Mouse (Mus musculus) neural tube, embryonic 15.5 days (tissue): ENCODE measurements at regions not wholly inside any gene's neighbourhood (a gene's known extent, or its start where the extent isn't known, plus 50 kb on each side); places are given as distances from the start of the nearest gene placed in this dataset.
A peak's percentile ranks its signal among the peaks of the same experiment; 100 is the strongest.

Experiments used
- ATAC-seq: fragments of 200-750 bp; cut with Nextera tagmentation; 2 replicates; pipeline ENCODE4 v1.8.0; 2017; ENCODE audit warnings: mild to moderate bottlenecking, moderate TSS enrichment, moderate library complexity; ENCODE audit not compliant: low FRiP score
- H3K27ac ChIP-seq: fragments of 300-500 bp; sonication (generic); replicated peaks from 2 replicates; pipeline ENCODE4 v1.5.1; 2015; ENCODE audit warnings: mild to moderate bottlenecking, inconsistent platforms
- H3K27me3 ChIP-seq: fragments of 300-500 bp; sonication (generic); replicated peaks from 2 replicates; pipeline ENCODE4 v1.6.1; 2015; ENCODE audit warnings: inconsistent platforms
- H3K36me3 ChIP-seq: fragments of 300-500 bp; sonication (generic); 2 replicates; pipeline ENCODE4 v1.6.1; 2015; ENCODE audit warnings: inconsistent platforms
- H3K4me1 ChIP-seq: fragments of 300-500 bp; sonication (generic); 2 replicates; pipeline ENCODE4 v1.6.1; 2015; ENCODE audit warnings: inconsistent platforms
- H3K4me2 ChIP-seq: fragments of 300-500 bp; sonication (generic); 2 replicates; pipeline ENCODE4 v1.6.1; 2015; ENCODE audit warnings: inconsistent platforms, mild to moderate bottlenecking, moderate library complexity
- H3K4me3 ChIP-seq: fragments of 300-500 bp; sonication (generic); replicated peaks from 2 replicates; pipeline ENCODE4 v1.5.1; 2015; ENCODE audit warnings: mild to moderate bottlenecking, inconsistent platforms
- H3K9ac ChIP-seq: fragments of 300-500 bp; sonication (generic); replicated peaks from 2 replicates; pipeline ENCODE4 v1.6.1; 2015; ENCODE audit warnings: mild to moderate bottlenecking, inconsistent platforms
- H3K9me3 ChIP-seq: fragments of 300-500 bp; sonication (generic); replicated peaks from 2 replicates; pipeline ENCODE4 v1.6.1; 2016; ENCODE audit warnings: inconsistent platforms
- WGBS: fragments of 180-500 bp; shearing (Covaris S2); methylation state at CpG from one replicate; pipeline ENCODE4 v1.1.7; 2015; ENCODE audit warnings: mixed read lengths; 5-methylcytosine and 5-hydroxymethylcytosine counted together

DNA sequence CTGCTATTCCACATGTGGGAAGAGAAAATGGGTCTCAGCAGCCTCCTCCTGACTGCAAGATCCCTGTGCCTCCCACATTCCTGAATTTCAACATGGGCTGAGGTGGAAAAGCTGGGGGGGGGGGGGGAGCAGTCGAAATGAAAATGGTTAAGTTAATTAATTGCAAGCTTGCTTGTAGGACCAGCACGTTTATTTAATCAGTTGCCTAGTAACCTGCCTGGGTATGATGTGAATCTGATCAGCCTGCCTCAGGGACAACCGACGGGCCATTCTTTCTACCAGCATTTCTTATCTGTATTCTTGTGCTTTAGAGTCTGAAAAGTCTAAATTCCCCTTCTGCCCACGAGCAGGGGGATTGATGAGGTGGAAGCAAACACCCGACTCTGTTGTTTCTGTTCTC lies 569.9 kb upstream of the Nox3 start:
- Histone ChIP-seq H3K9me3 (no peaks in the 10 kb centered on the region), H3K27ac (0 out of 2 replicates have a peak overlapping the region, but pooled peaks have one; percentile 18), H3K4me3 (no peak overlapping the region), H3K4me2 (peak overlapping the region; percentile 15; the same call in 1 of the 2 replicates), H3K27me3 (no peaks in the 10 kb centered on the region), H3K36me3 (no peaks in the 10 kb centered on the region), H3K9ac (no peak overlapping the region), H3K4me1 (peaks cover 23% of the 10 kb centered on the region)
- no peak for ATAC-seq
- 9% methylated on average over 6 of the region's 6 CpGs for WGBS

DNA sequence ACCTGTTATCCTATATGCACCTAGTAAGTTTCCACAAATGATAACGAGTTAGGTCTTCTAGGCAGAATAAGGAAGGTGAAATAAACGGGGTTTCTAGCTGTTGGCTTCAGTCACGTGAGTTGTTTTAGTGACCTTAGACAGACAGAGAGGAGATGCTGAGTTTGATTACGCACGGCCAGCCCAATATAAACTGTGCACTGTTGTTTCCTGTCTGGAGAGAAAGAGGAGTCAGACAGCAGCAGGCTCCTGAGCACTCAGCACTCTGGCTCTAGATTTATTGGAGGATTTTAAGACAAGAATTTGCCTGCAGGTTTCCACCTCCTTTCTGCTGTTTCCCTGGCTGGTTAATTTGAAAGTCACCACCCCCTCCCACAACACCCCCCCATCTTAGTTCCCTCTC lies 570.4 kb upstream of the Nox3 start:
- no peak for ATAC-seq
- H3K4me2 ChIP-seq: peak overlapping the region; percentile 15; the same call in 1 of the 2 replicates
- H3K4me1 ChIP-seq: peaks cover 23% of the 10 kb centered on the region
- 0 out of 2 replicates have a peak overlapping the region, but pooled peaks have one; percentile 18 for H3K27ac ChIP-seq
- H3K9me3 ChIP-seq: no peaks in the 10 kb centered on the region
- 22% methylated on average over 5 of the region's 5 CpGs for WGBS
- H3K27me3 ChIP-seq: no peaks in the 10 kb centered on the region
- H3K4me3 ChIP-seq: no peak overlapping the region
- no peak overlapping the region for H3K9ac ChIP-seq
- H3K36me3 ChIP-seq: no peaks in the 10 kb centered on the region

DNA sequence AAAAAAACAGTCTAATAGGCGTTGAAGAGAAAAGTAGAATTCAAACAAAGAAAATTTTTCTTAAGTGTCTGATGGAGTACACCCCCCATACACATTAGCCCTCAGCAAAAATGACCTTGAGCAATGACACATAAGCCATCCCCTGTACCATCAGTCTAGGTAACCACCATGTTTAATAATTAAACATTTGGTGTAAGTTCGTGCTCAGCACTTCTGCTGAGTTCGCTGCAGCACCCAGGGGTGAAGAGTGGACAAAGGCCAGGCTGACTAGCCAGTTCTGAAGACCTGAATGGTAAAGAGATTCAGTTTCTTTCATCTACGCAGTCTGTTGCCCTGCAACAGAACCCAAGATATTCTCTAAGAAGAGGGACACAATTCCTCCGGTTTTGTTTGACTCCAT lies 572.3 kb upstream of the Nox3 start:
- Histone ChIP-seq H3K27me3 (no peaks in the 10 kb centered on the region), H3K4me1 (peaks cover 23% of the 10 kb centered on the region), H3K9ac (no peak overlapping the region), H3K36me3 (no peaks in the 10 kb centered on the region), H3K27ac (no peak overlapping the region), H3K4me2 (no peak overlapping the region), H3K4me3 (no peak overlapping the region), H3K9me3 (no peaks in the 10 kb centered on the region)
- no peak for ATAC-seq
- 77% methylated on average over 5 of the region's 5 CpGs for WGBS

DNA sequence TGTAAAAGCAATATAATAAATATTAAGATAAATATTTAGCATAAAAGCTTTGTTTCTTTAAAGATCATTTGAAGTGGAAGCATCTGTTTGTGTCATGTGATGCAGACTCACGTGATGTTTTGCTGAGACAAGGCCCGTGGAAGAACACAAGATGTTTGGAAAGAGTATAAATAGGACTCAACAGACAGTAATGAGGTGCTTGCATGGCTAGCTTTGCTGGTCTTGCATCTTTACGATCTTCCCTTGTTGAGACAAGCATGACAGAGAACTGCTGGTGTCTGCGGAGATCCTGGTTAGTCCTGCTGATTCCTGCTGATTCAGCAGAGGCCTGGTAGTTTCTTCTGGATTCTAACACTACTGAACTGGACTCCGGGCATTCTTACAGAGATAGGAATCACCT lies 576.4 kb upstream of the Nox3 start:
- Histone ChIP-seq H3K9ac (no peak overlapping the region), H3K36me3 (no peaks in the 10 kb centered on the region), H3K4me2 (no peak overlapping the region), H3K9me3 (no peaks in the 10 kb centered on the region), H3K4me3 (no peak overlapping the region), H3K27ac (no peak overlapping the region), H3K27me3 (no peaks in the 10 kb centered on the region), H3K4me1 (peaks cover 9% of the 10 kb centered on the region)
- 77% methylated on average over 5 of the region's 5 CpGs for WGBS
- ATAC-seq: no peak

DNA sequence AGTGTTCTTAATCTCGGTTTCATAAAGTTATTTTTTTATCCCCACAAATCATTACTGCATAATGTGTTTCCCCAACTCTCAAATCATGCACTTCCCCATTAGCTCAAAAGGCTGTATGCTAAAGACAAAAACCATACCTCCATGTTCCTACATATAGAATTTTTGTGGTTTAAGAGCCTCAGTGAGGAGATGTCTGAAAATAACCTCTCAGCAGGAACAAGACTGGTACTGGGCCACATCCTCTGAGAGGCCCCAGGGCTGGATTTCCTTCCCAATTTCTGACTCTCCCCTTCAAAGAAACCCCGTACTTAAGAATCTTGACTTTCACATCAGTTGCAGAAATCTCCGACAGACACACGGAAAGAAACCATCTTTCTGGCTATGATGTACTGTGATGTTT lies 580.7 kb upstream of the Nox3 start:
- no peak overlapping the region for H3K4me2 ChIP-seq
- ATAC-seq: no peak
- WGBS: 86% methylated on average over 4 of the region's 4 CpGs
- H3K4me1 ChIP-seq: peaks cover 4% of the 10 kb centered on the region; the same call in 1 of the 2 replicates
- H3K36me3 ChIP-seq: no peaks in the 10 kb centered on the region
- H3K9me3 ChIP-seq: no peaks in the 10 kb centered on the region
- no peak overlapping the region for H3K4me3 ChIP-seq
- no peaks in the 10 kb centered on the region for H3K27me3 ChIP-seq
- no peak overlapping the region for H3K27ac ChIP-seq
- no peak overlapping the region for H3K9ac ChIP-seq

DNA sequence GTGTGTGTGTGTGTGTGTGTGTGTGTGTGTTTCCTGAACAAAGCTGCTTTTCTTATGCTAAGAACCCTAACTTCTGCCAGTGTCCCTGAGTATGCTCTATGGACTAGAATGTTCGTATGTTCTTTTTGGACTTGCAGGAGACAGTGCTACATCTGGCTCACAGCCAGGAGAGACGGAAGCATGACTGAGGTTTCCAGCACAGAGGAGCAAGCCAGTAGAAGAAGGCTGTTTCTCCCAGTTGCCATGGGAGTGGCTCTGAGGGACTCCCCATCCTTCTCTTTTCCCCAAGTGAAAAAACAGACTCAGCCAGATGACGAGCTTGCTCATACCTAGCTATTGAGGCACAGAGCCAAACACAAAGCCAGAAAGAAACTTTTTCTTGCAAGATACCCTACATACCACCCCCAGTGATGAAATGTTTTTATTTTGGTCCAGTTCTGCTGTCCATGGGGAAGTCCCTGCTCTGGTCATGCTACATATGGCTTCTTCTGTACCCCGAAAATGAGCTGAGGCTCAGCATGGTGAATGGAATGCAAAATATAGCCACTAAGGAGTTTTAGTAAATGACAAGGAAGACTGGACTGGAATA lies 582.3 kb upstream of the Nox3 start:
- ATAC-seq: no peak
- no peak overlapping the region for H3K4me3 ChIP-seq
- no peaks in the 10 kb centered on the region for H3K9me3 ChIP-seq
- no peak overlapping the region for H3K9ac ChIP-seq
- H3K4me1 ChIP-seq: peaks cover 4% of the 10 kb centered on the region; the same call in 1 of the 2 replicates
- no peaks in the 10 kb centered on the region for H3K27me3 ChIP-seq
- H3K4me2 ChIP-seq: no peak overlapping the region
- H3K36me3 ChIP-seq: no peaks in the 10 kb centered on the region
- WGBS: 65% methylated on average over 4 of the region's 4 CpGs
- no peak overlapping the region for H3K27ac ChIP-seq

DNA sequence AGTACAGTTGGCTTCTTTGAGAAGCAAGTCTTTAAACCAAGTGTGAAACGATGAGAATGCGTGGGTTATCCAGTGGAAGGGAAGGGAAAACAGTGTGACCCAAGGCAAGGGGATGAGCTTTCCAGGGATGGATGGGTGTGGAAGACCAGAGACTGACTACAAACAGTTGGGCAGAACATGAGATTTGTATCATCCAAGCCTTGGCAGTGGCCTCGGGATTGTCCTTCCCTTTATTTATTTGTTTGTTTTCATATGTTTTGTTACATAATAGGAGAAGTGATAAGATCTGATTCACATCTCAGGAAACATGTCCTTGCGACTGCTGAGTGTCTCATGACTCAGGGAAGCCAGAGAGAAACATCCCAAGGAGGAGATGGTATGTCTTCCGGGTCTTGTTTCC lies 585.4 kb upstream of the Nox3 start:
- ATAC-seq: no peak

DNA sequence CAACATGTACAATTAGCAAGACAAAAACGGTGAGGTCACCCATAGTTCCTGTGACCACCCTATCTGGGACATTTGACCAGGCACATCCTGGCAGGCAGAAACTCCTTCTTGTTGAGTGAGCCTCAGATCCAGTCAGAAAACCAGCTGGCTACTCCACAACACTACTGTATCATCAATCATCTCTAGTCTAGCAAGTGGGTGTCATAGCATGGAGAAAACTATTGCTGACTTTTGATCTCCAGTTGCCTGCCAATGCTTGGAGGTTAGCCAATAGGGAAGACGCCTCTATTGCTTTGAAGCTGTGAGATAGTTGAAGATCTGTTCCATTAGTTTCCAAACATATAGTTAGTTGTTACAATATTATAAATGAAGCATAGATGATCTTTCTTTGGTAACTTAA lies 595.4 kb upstream of the Nox3 start:
- 83% methylated on average over 2 of the region's 2 CpGs for WGBS
- no peak overlapping the region for H3K9ac ChIP-seq
- no peak overlapping the region for H3K27ac ChIP-seq
- H3K27me3 ChIP-seq: no peaks in the 10 kb centered on the region
- H3K4me1 ChIP-seq: no peaks in the 10 kb centered on the region
- no peaks in the 10 kb centered on the region for H3K9me3 ChIP-seq
- ATAC-seq: no peak
- H3K4me3 ChIP-seq: no peak overlapping the region
- H3K36me3 ChIP-seq: no peaks in the 10 kb centered on the region
- no peak overlapping the region for H3K4me2 ChIP-seq

More for the DNA sequence above, 585.4 kb upstream of the Nox3 start:
- Histone ChIP-seq H3K4me2 (no peak overlapping the region), H3K27ac (no peak overlapping the region), H3K27me3 (no peaks in the 10 kb centered on the region), H3K4me1 (peaks cover 4% of the 10 kb centered on the region; the same call in 1 of the 2 replicates), H3K9ac (no peak overlapping the region), H3K4me3 (no peak overlapping the region), H3K9me3 (no peaks in the 10 kb centered on the region), H3K36me3 (no peaks in the 10 kb centered on the region)
- 94% methylated on average over 5 of the region's 5 CpGs for WGBS

DNA sequence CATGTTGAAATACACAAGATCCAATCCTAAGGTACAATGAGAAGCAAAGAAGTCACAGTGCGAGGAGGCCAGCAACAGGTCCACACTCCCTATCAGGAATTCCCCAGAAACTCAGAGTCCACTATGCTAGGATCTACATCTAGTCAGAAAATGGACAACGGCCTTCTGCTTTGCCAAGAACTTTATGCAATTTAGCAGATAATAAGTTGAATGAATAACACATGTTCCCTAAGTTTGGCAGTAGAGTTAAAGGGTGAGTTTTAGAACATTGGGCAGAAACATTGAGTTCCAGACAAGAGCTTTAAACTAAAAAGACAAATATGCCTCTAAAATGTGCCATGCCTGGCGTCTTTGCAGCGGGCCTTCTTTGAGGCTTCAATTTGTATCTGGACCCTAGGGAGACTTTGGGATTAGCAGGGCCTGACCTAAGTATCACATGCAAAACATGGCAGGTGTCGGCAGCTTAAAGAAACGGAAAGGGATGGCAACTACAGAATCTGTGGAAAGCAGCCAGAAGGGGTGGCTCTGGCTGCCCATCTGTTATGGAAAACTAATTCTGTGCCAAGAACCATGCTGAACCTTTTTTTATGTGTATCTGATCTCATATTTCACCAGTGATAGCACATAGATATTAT lies 600.6 kb upstream of the Nox3 start:
- no peak overlapping the region for H3K27ac ChIP-seq
- ATAC-seq: no peak
- H3K9ac ChIP-seq: no peak overlapping the region
- no peaks in the 10 kb centered on the region for H3K27me3 ChIP-seq
- H3K36me3 ChIP-seq: no peaks in the 10 kb centered on the region
- H3K9me3 ChIP-seq: no peaks in the 10 kb centered on the region
- H3K4me1 ChIP-seq: peaks cover 9% of the 10 kb centered on the region; the same call in 1 of the 2 replicates
- WGBS: 83% methylated on average over 6 of the region's 6 CpGs
- no peak overlapping the region for H3K4me3 ChIP-seq
- no peak overlapping the region for H3K4me2 ChIP-seq

DNA sequence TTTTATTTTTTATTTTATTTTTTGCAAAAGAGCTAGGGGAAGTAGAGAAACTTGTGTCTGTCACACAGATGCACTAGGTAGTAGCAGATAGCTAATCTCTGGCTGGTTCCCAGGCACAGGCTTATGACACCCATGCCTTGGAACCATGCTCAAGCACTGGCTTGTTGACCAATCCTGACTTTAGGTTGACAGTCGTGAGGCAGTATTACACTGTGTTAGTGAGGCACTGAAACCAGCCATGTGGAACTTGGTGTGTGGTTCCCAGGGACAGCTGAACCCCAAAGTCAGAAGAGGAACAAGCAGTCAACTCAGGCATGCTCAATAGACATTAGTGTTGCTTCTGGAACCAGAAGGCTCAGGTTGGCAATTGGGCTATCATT lies 601.1 kb upstream of the Nox3 start:
- no peak overlapping the region for H3K27ac ChIP-seq
- no peak overlapping the region for H3K4me2 ChIP-seq
- WGBS: 67% methylated on average over 1 of the region's 1 CpGs
- no peaks in the 10 kb centered on the region for H3K27me3 ChIP-seq
- H3K9me3 ChIP-seq: no peaks in the 10 kb centered on the region
- no peak overlapping the region for H3K9ac ChIP-seq
- H3K4me3 ChIP-seq: no peak overlapping the region
- no peaks in the 10 kb centered on the region for H3K36me3 ChIP-seq
- ATAC-seq: no peak
- peaks cover 9% of the 10 kb centered on the region; the same call in 1 of the 2 replicates for H3K4me1 ChIP-seq

DNA sequence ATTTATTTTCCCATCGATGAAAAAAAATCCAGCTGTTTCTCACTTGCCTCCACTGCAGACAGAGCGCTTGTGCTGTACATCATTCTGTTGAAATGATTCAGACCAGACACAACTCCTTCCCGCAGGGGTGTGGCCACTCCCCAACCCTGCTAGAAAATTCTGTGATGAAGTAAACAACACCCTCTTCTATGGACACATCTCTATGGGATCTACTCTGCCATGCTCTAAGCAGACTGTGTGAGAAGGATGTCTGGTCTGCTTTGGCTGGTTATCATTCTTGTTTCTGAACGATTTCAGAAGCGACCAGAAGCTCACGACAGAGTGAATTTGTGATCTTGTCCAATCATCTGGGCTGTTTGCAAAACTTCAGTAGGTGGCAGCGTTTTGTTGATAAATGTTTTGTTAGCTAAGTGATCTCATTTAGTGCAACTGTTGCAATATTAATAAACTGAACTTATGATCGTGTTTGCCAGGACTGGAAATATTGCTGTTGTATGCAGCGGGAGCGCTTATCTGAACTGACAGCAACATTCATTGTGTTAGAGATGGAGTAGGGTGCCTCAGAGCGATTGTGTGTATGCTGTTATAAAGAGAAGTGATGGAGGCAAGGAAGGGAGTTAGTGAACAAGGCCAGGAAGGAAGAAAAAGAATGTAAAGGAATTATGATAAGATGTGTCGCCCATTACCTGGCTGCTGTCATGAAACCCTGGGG lies 605.2 kb upstream of the Nox3 start:
- no peak for ATAC-seq
- no peak overlapping the region for H3K4me2 ChIP-seq
- H3K9me3 ChIP-seq: no peaks in the 10 kb centered on the region
- no peaks in the 10 kb centered on the region for H3K36me3 ChIP-seq
- H3K4me3 ChIP-seq: no peak overlapping the region
- WGBS: 78% methylated on average over 12 of the region's 12 CpGs
- H3K4me1 ChIP-seq: peaks cover 9% of the 10 kb centered on the region; the same call in 1 of the 2 replicates
- H3K9ac ChIP-seq: no peak overlapping the region
- H3K27ac ChIP-seq: no peak overlapping the region
- H3K27me3 ChIP-seq: no peaks in the 10 kb centered on the region

DNA sequence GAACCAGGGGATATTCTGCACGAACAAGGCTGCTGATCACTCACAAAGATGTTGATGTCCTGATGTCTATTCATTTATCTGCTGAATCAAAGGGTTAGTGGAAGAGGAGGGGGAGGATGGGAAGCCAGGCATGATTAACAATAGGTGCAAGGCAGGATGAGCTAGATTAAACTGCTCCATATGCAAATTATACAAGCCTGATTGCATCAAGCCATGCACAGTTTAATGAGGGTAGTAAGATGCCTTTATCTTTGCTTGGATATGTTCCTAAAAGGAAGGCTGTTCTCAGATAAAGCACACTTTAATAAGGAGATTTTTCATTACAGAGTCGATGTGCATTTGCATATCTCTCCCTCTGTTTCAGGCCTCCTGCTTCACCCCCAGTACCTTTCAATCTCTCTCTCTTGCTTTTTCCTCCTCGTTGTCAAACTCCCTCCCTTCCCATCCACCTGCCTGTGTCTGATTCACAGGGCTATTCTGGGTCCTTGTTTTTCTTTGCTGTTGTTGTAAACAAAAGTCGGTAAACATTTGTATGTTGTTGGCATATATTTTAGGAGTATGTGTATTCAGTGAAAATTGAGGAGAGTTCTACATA lies 615.8 kb upstream of the Nox3 start:
- Histone ChIP-seq H3K4me1 (peaks cover 8% of the 10 kb centered on the region), H3K4me2 (no peak overlapping the region), H3K27me3 (no peaks in the 10 kb centered on the region), H3K9me3 (no peaks in the 10 kb centered on the region), H3K27ac (no peak overlapping the region), H3K36me3 (no peaks in the 10 kb centered on the region), H3K4me3 (no peak overlapping the region), H3K9ac (no peak overlapping the region)
- no peak for ATAC-seq
- WGBS: 26% methylated on average over 4 of the region's 4 CpGs
